Mouse (Mus musculus) bone marrow macrophage, adult 2 months (primary cell): ENCODE data around the gene Tubal3. TPM values are rescaled to one million over a fixed set of nuclear protein-coding genes. Genes with fewer than 3 reads are reported as not detected.

Experiments used
- H3K27ac ChIP-seq: 2 replicates; pipeline ENCODE4 v1.5.1; 2012; ENCODE audit warnings: low read depth, low read length; ENCODE audit not compliant: insufficient read depth
- H3K4me1 ChIP-seq: 2 replicates; pipeline ENCODE4 v1.6.1; 2012; ENCODE audit warnings: low read length; ENCODE audit not compliant: control insufficient read depth, insufficient read depth
- H3K4me3 ChIP-seq: 2 replicates; pipeline ENCODE4 v1.5.1; 2012; ENCODE audit warnings: mild to moderate bottlenecking, low read length, moderate library complexity; ENCODE audit not compliant: insufficient read depth
- CTCF ChIP-seq: IDR thresholded peaks from 2 replicates; pipeline ENCODE4 v1.5.1; 2012; ENCODE audit warnings: low read depth, mild to moderate bottlenecking, low read length, moderate library complexity
- POLR2A ChIP-seq: IDR thresholded peaks from 2 replicates; pipeline ENCODE4 v1.6.1; 2012; ENCODE audit warnings: mild to moderate bottlenecking, low read depth, low read length, borderline replicate concordance
- polyA plus RNA-seq: library from polyadenylated mRNA; stranded (reverse); fragments of >200 nt; gene quantifications from 2 replicates; pipeline ENCODE4 v1.2.4, GENCODE M21; 2012; ENCODE audit not compliant: missing spikeins, insufficient read depth, insufficient read length

Tubal3 gene
- polyA plus RNA-seq = not detected in 2 replicates

DNA sequence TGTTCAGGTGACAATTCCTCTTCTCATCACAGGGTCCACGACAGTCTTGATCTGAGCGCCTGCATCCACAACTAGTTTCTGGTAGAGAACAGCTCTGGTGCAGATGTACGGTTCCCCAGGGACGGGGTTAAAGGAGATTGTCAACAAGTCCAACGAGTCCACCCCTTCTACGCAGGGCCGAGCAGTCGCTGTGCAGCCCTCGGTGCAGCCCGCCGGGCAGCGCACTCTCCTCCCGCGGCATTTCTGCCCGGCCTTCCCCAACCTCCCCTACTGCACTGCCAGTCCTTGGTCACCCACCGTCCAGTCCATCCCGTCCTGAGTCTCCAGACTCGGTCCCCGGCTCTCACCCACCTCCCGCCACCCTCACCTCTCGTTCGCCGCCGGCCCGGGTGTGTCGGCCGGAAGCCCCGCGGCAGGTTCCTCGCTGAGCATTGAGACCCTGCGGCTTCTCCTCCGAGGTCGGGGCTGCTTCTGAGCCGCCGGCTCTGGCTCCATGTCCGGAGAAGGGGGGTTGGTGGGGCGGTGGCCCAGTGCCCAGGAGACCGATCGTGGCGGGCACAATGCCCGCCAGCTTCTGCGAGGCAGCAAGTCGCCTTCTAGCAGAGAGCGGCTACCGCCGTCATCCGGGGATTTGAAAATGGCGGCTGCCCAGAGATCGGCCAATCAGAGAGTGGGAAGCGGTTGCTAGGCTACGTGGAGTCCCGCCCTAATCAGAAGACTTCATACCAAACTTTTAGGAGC is at the start of gene Tubal3, which contains the start of gene Net1:
Gene Tubal3 (plus strand): TSS at position 704 of the 741 bp plus-strand sequence.
Gene Net1 (minus strand): TSS at position 650 of the 741 bp plus-strand sequence.
- Histone ChIP-seq H3K27ac (no peak within 1 kb of the TSS), H3K4me3 (peak within 1 kb of the TSS; percentile 81), H3K4me1 (peaks cover 5% of the 10 kb centered on the region)
- TF ChIP-seq CTCF (no peak), POLR2A (no peak)

DNA sequence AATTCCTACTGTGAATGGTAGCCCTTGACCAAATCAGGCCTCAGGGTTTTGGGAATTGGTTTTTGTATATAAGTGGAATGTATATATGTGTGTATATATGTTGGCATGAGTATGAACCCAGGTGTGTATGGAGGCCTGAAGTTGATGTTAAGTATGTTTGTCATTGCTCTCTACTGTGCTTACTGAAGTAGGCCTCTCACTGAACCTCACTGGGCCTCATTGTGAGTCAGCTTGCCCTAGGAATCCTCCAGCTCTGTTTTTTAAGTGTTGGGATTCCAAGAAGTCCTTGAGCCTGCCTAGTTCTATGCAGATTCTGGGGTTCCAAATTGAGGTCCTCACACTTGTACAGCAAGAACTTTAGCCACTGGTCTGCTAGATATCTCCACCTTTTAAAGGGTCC is 48.2 kb upstream of the Tubal3 start:
- Histone ChIP-seq H3K4me3 (no peak overlapping the region), H3K27ac (no peak overlapping the region), H3K4me1 (no peaks in the 10 kb centered on the region)
- TF ChIP-seq CTCF (no peak), POLR2A (no peak)

DNA sequence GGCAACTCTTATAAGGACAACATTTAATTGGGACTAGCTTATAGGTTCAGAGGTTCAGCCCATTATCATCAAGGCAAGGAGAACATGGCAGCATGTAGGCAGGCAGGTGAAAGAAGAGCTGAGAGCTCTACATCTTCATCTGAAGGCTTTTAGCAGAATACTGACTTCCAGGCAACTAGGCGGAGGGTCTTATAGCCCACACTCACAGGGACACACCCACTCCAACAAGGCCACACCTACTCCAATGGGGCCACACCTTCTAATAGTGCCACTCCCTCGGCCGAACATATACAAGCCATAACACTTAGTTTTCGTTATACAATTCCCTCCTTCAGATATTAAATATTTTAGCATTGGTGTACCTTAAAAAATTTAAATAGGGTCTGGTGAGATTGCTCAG is 45.2 kb upstream of the Tubal3 start:
- H3K4me3 ChIP-seq = no peak overlapping the region
- H3K4me1 ChIP-seq = no peaks in the 10 kb centered on the region
- H3K27ac ChIP-seq = no peak overlapping the region
- TF ChIP-seq POLR2A (no peak), CTCF (no peak)

DNA sequence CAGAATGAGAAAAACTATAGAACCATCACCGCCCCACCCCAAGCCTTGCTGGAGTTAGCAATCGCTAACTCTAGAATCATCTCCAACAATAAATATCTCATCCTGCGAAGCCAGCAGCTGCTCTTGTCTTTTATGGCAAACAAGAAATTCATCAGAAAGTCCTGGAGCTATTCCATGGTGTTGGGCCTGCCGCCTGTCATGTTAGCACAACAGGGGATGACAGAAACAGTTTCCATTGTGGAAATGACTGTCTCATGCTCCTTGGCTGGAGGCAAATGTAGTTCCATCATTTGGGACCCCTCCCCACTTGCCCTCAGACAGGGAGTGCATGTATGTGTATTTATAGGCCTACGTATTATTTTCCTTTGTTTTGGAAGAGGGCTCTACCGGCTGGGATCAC is 41.6 kb upstream of the Tubal3 start:
- H3K4me3 ChIP-seq = no peak overlapping the region
- no peak overlapping the region for H3K27ac ChIP-seq
- no peak for TF ChIP-seq CTCF
- no peaks in the 10 kb centered on the region for H3K4me1 ChIP-seq

DNA sequence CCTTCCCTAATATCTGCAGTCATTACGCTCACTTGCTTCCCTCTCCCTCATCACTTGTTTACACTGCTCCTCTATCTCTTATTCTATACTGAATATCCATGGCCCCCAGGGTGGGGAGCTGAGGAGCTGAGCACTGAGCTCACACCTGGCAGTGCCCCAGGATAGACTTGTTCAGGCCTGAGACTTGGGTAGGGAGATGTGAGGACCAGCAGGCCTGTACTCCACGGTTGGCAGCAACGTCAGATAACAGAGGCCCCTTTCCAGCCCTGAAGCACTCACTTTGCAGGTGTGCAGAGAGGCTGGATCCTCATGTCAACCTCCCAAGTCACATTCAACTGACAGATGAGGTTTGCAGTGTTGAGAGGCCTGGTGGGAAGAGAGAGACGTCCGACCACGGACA is 40.9 kb upstream of the Tubal3 start:
- TF ChIP-seq CTCF (no peak), POLR2A (no peak)
- Histone ChIP-seq H3K4me1 (no peaks in the 10 kb centered on the region), H3K4me3 (no peak overlapping the region), H3K27ac (no peak overlapping the region)

DNA sequence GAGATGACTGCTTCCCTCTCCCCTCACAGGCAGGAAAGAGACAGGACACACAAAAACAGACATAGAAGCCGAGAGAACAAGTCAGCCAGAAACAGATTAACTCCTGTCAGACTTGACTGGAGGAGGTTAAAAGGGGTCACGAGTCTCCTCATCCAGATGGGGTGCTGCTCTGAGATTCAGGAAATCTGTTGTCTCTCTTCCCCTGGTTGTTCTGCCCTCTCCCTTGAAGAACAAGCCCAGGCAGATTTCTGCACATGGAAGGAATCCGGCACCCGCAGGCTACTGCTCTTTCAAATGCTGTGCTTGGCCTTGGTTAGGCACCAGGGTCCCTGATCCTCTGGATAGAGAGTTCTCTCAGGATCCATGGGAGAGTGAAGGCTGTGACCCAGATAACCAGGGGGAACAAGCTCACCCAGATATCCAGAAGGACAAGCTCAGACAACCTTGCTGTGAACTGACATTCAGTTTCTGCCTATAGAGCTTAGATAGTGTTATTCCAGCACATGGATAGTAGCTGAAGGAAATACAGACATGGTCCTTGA is 40.3 kb upstream of the Tubal3 start:
- Histone ChIP-seq H3K4me3 (no peak overlapping the region), H3K4me1 (no peaks in the 10 kb centered on the region), H3K27ac (no peak overlapping the region)
- TF ChIP-seq CTCF (no peak), POLR2A (no peak)

DNA sequence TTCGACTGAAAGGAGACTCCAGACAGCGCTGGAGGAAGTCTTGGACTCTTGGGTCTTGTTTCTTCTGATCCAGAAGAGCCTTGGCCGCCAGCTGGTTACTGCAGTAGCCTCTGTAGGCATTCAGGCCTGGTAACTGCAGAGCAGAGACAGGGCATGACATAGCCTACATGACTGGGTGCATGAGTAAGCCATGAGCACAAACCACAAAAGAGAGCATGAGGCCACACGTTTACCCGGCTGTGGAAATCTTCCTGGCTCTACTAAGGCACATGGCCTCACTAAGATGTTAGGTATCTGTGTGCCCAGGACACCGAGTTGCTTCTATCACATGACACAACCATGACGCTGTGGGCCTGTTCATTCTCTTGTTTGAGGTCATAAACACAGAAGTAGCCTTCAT is 31.4 kb upstream of the Tubal3 start:
- TF ChIP-seq CTCF (no peak), POLR2A (no peak)
- no peak overlapping the region for H3K4me3 ChIP-seq
- H3K4me1 ChIP-seq = peaks cover 9% of the 10 kb centered on the region
- H3K27ac ChIP-seq = no peak overlapping the region

DNA sequence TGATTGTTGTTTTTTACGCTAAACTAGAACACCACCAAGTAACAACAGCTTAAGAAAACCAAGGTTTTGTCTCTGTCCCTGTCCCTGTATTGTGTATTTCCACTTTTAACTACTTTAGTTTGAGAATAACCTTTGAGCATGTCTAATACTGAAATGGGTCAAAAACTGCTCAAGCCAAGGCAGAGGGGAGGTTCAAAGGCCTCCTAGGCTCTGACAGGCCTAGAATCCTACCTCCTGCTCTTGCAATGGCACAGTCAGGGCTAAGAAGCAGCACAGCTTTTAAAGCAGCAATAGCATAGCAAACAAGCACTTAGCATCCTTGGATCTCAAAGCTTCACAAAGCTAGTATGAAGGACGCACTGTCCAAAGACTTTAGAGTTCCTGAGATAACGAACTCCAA is 29.0 kb upstream of the Tubal3 start:
- Histone ChIP-seq H3K27ac (no peak overlapping the region), H3K4me3 (no peak overlapping the region), H3K4me1 (peaks cover 12% of the 10 kb centered on the region)
- TF ChIP-seq CTCF (no peak), POLR2A (no peak)

DNA sequence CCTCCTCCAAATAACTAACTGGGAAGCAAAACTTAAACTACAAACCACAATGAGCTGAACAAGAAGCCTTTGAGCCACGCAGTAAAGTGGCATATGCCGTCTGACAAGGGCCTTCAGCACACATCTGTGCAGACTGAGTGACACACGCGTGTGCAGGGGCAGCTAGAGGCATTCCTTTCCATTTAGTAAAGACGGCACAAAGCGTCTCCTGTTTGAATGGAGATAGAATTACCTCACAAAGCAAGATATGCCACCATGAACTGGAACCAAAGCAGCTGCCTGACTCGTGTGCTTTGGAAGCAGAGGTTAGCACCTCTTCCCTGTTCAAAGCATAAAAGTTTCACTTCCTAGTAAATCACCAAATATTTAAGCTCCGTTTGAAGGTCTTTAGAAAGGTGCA is 28.0 kb upstream of the Tubal3 start:
- peaks cover 12% of the 10 kb centered on the region for H3K4me1 ChIP-seq
- H3K27ac ChIP-seq = no peak overlapping the region
- H3K4me3 ChIP-seq = no peak overlapping the region
- TF ChIP-seq CTCF = no peak
- no peak for TF ChIP-seq POLR2A

DNA sequence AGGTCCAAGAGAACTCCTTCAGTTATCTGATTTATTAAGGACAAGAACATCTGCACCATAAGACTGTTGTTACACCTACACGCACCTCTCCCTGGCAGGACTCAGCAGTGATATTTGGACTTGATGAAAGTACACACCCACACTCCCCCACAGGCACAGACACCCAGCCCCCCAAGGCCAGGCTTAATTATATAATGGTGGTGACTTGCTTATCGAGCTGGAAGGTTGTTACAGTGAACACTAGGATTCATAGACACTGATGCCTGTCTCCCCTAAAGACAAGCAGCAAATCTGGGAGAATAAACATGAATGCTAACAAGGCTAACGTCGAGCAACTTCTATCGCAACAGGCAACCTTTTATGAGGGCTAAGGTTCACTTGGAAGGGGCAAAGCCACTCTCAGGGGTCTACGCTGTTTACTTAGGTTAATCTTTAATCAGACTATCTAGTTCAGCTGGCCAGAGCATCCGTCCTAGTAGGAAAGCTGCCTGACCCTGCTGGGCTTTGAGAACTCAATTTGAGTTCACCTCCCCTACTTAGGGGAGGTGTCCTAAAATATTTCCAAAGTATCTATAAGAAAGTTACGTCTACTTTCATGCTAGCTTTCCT is 26.5 kb upstream of the Tubal3 start:
- Histone ChIP-seq H3K4me3 (no peak overlapping the region), H3K27ac (no peak overlapping the region), H3K4me1 (peaks cover 20% of the 10 kb centered on the region)
- no peak for TF ChIP-seq POLR2A
- TF ChIP-seq CTCF = no peak
